Mouse (Mus musculus): Measurements from ENCODE around the gene Ccdc38. TPM values are rescaled to one million over a fixed set of nuclear protein-coding genes. Genes with fewer than 3 reads are reported as not detected.

Ccdc38 gene
- total and polyA plus RNA-seq, 3 experiments = not detected

DNA sequence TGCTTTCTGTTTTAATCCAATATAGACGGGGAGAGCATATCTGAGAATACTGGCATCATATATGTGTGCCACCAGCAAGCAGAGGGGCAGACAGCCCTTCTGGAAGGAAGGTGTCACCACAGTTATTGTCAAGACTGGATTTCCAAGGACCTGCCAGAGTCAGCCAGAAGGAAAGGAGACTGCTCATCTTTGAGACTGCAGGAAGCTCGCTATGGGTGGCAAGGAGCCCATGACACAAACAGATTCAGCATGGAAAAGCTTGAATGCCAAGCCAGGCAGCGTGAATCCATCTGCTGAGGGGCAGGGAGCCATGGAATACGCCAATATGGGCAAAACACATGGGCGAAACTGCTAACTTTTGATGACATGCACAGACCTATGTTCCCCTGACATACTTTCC is 93.1 kb downstream of the Ccdc38 start:
- H3K27ac ChIP-seq = no peak overlapping the region
- H3K79me2 ChIP-seq (replicated peaks; ENCODE audit: control insufficient read depth, insufficient read depth, low read length) = no peaks in the 10 kb centered on the region
- DNase-seq = no peak
- WGBS = 88% methylated on average over 5 of the region's 5 CpGs
- H3K27me3 ChIP-seq (ENCODE audit: control insufficient read depth, insufficient read depth, low read length) = no peaks in the 10 kb centered on the region
- no peaks in the 10 kb centered on the region for H3K4me1 ChIP-seq (ENCODE audit: control insufficient read depth, insufficient read depth, low read length)
- TF ChIP-seq POLR2A (IDR thresholded peaks at IDR 0.05; ENCODE audit: insufficient read depth, low read depth, low read length) (no peak), CTCF (IDR thresholded peaks at IDR 0.05) (no peak), EP300 (IDR thresholded peaks at IDR 0.05; ENCODE audit: insufficient read depth, low read depth, low read length) (no peak)
- no peak overlapping the region for H3K9ac ChIP-seq (ENCODE audit: low read depth, low read length)
- no peak overlapping the region for H3K4me3 ChIP-seq
- H3K36me3 ChIP-seq (ENCODE audit: control insufficient read depth, insufficient read depth, low read length) = no peaks in the 10 kb centered on the region
- intact Hi-C loops (cut with DNase I) = no loop called here

Other genes starting within 250 kb of the Ccdc38 start
- 10 to 100 TPM; 33.8 to 39.4 TPM for gene Elk3, start 229.5 kb upstream of the Ccdc38 start, total RNA-seq (2021)
- gene Elk3, start 229.5 kb upstream of the Ccdc38 start, polyA plus RNA-seq (2012; rRNA removed) = 31.9 and 32.1 TPM in 2 replicates
- 10 to 100 TPM; 31.1 to 36.1 TPM for gene Lta4h, start 87.2 kb upstream of the Ccdc38 start, total RNA-seq (2021)
- gene Lta4h, start 87.2 kb upstream of the Ccdc38 start, polyA plus RNA-seq (2012; rRNA removed) = 25.5 and 30.5 TPM in 2 replicates
- under 1 TPM; 0.18 to 0.20 TPM for gene Hal, start 51.9 kb upstream of the Ccdc38 start, total RNA-seq (2021)
- 0.04 and 0.35 TPM in 2 replicates for gene Hal, start 51.9 kb upstream of the Ccdc38 start, polyA plus RNA-seq (2012; rRNA removed)
- not detected for gene Amdhd1, start 599 bp upstream of the Ccdc38 start, total RNA-seq (2021)
- 0.06 and 0.12 TPM in 2 replicates for gene Amdhd1, start 599 bp upstream of the Ccdc38 start, polyA plus RNA-seq (2012; rRNA removed)
- gene Snrpf, start 49.1 kb downstream of the Ccdc38 start, total RNA-seq (2021) = 10 to 100 TPM in 1 of 2 experiments, 1 to 10 TPM in 1; 9.6 to 11.3 TPM
- 17.7 and 20.5 TPM in 2 replicates for gene Snrpf, start 49.1 kb downstream of the Ccdc38 start, polyA plus RNA-seq (2012; rRNA removed)
- gene Ntn4, start 100.0 kb downstream of the Ccdc38 start, total RNA-seq (2021) = 10 to 100 TPM; 14.0 to 14.9 TPM
- gene Ntn4, start 100.0 kb downstream of the Ccdc38 start, polyA plus RNA-seq (2012; rRNA removed) = 7.4 and 11.5 TPM in 2 replicates

Measured in heart, adult 2 months (tissue).